Mouse (Mus musculus): ENCODE measurements around the gene Bpifb9b. TPM values are rescaled to one million over a fixed set of nuclear protein-coding genes. Genes with fewer than 3 reads are reported as not detected.

Bpifb9b gene
- polyA plus RNA-seq (2014; fragmentation: Illumina TruSeq; extraction: RNeasy Lipid Tissue Mini Kit (QIAGEN cat#74804); ENCODE audit: low read depth, low replicate concordance) = not detected

DNA sequence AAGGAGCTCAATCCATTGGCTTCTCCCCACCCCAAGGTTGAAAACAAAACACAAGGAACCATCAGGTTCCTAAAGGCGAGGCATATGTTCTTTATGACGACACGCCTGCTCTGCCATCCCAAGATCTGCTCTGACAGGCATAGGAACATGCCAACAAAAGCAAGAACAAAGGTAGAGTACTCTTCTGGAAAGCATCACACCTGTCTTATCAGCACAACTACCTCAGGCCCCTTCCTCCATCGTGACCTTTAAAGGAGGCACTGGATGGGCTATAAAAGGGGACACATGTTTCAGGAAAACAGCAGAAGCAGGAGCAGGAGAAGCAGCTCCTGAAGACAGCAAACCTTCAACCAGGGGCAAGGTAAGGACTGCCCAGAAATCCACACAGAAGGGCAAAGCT is at the start of gene Bpifb9b:
TSS of gene Bpifb9b (plus strand) at position 301 of the 400 bp plus-strand sequence.

DNA sequence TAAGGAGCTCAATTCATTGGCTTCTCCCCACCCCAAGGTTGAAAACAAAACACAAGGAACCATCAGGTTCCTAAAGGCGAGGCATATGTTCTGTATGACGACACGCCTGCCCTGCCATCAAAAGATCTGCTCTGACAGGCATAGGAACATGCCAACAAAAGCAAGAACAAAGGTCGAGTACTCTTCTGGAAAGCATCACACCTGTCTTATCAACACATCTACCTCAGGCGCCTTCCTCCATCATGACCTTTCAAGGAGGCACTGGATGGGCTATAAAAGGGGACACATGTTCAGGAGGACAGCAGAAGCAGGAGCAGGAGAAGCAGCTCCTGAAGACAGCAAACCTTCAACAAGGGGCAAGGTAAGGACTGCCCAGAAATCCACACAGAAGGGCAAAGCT is 49.5 kb upstream of the Bpifb9b start, which contains the start of gene Bpifb9a:
TSS of gene Bpifb9a (plus strand) at position 301 of the 400 bp plus-strand sequence.

Other genes starting within 250 kb of the Bpifb9b start
- 3.4 TPM for gene Bpifa3, start 176.9 kb upstream of the Bpifb9b start, polyA plus RNA-seq (2014; fragmentation: Illumina TruSeq; extraction: RNeasy Lipid Tissue Mini Kit (QIAGEN cat#74804); ENCODE audit: low read depth, low replicate concordance)
- gene Bpifa1, start 164.3 kb upstream of the Bpifb9b start, polyA plus RNA-seq (2014; fragmentation: Illumina TruSeq; extraction: RNeasy Lipid Tissue Mini Kit (QIAGEN cat#74804); ENCODE audit: low read depth, low replicate concordance) = not detected
- not detected for gene Bpifa5, start 144.6 kb upstream of the Bpifb9b start, polyA plus RNA-seq (2014; fragmentation: Illumina TruSeq; extraction: RNeasy Lipid Tissue Mini Kit (QIAGEN cat#74804); ENCODE audit: low read depth, low replicate concordance)
- gene Bpifb1, start 116.4 kb upstream of the Bpifb9b start, polyA plus RNA-seq (2014; fragmentation: Illumina TruSeq; extraction: RNeasy Lipid Tissue Mini Kit (QIAGEN cat#74804); ENCODE audit: low read depth, low replicate concordance) = not detected
- gene Bpifb5, start 83.5 kb upstream of the Bpifb9b start, polyA plus RNA-seq (2014; fragmentation: Illumina TruSeq; extraction: RNeasy Lipid Tissue Mini Kit (QIAGEN cat#74804); ENCODE audit: low read depth, low replicate concordance) = 0.43 TPM
- not detected for gene Bpifb9a, start 49.4 kb upstream of the Bpifb9b start, polyA plus RNA-seq (2014; fragmentation: Illumina TruSeq; extraction: RNeasy Lipid Tissue Mini Kit (QIAGEN cat#74804); ENCODE audit: low read depth, low replicate concordance)
- 7.1 TPM for gene Cdk5rap1, start 65.8 kb downstream of the Bpifb9b start, polyA plus RNA-seq (2014; fragmentation: Illumina TruSeq; extraction: RNeasy Lipid Tissue Mini Kit (QIAGEN cat#74804); ENCODE audit: low read depth, low replicate concordance)
- gene Snta1, start 100.9 kb downstream of the Bpifb9b start, polyA plus RNA-seq (2014; fragmentation: Illumina TruSeq; extraction: RNeasy Lipid Tissue Mini Kit (QIAGEN cat#74804); ENCODE audit: low read depth, low replicate concordance) = 31.1 TPM
- gene Cbfa2t2, start 129.3 kb downstream of the Bpifb9b start, polyA plus RNA-seq (2014; fragmentation: Illumina TruSeq; extraction: RNeasy Lipid Tissue Mini Kit (QIAGEN cat#74804); ENCODE audit: low read depth, low replicate concordance) = 10.8 TPM
- 12.7 TPM for gene 1700003F12Rik, start 239.9 kb downstream of the Bpifb9b start, polyA plus RNA-seq (2014; fragmentation: Illumina TruSeq; extraction: RNeasy Lipid Tissue Mini Kit (QIAGEN cat#74804); ENCODE audit: low read depth, low replicate concordance)
- gene Actl10, start 244.5 kb downstream of the Bpifb9b start, polyA plus RNA-seq (2014; fragmentation: Illumina TruSeq; extraction: RNeasy Lipid Tissue Mini Kit (QIAGEN cat#74804); ENCODE audit: low read depth, low replicate concordance) = 0.34 TPM